Mouse (Mus musculus) fat pad, adult 2 months (tissue): ENCODE measurements around the gene Arl5a.

ENCODE experiments used
- DNase-seq: peaks from one replicate; pipeline ENCODE4 v3.0.0-alpha.2; 2011; ENCODE audit warnings: low read depth, low spot score; ENCODE audit errors: extremely low read depth

The Arl5a gene

DNA sequence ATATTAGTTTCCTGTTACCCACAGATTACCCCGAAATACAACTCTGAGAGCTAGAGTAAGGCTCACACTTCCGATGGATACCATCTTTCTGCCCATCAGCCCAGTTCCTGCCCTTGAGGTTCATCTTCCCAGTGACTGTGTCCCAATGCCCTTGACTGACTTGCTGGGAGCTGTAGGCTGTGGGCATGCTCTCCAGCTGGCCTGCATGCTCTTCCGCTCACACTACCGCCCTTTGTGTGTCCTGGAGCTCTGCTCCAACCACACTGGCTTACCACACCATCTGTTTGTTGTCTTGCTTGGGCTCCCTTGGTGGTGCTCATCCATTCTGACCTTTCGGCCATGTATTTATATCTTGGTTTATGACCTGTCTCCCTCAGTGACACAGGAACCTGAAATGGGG lies 57.0 kb downstream of the Arl5a start:
- no peak for DNase-seq

DNA sequence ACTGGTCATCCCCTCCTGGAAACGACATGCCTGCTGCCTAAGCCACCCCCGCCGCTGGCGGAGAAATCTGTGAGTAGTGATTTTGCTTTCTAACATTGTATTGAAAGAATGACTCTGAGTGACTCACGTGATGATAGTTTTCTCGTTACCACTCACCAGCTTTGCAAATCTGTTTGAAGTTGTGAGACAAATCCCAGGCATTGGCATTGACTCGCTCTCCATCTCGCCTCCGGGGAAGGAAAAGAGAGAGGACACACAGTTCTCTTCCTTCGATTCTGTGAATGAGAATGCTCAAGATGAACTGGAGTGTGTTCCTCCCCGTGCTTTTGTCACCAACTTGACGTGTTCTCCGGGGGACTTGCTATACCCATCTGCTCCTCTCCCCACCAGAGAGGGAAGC lies 57.5 kb downstream of the Arl5a start:
- no peak for DNase-seq

DNA sequence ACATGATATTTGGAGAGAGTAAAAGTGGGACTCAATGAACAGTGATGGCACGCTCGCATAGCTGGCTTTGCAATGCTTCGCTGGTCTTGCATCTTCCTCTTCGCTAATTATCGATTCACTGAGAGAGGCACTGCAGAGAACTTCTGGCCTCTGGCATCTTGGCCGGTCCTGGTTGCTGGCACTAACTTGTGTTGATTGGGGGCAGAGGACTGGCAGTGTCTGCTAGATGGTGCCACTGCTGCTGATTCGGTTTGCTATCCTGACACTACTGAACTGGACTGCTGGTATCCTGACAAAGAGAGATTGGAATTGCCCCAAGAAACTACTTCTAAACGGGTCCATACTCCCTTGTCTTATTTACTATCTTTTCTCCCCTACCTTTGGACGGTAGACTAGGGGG lies 63.6 kb downstream of the Arl5a start:
- no peak for DNase-seq

DNA sequence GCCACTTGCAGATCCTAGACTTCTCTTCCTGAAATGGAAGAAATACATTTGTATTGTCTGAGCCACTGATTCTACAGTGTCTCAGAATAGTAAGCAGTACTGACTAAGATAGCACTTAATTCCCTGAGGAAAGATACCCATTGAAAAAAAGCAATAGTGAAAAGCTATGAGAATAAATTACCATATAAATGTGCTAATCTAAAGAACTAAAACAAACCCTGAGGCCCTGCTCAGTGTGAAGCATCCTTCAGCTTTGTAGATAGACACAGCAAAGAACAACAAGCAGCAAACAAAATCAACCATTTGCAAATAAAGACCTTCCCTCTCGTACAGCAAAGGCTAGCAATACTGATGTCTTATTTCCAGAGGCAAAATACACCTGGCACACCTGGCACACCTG lies 65.0 kb downstream of the Arl5a start:
- no peak for DNase-seq

DNA sequence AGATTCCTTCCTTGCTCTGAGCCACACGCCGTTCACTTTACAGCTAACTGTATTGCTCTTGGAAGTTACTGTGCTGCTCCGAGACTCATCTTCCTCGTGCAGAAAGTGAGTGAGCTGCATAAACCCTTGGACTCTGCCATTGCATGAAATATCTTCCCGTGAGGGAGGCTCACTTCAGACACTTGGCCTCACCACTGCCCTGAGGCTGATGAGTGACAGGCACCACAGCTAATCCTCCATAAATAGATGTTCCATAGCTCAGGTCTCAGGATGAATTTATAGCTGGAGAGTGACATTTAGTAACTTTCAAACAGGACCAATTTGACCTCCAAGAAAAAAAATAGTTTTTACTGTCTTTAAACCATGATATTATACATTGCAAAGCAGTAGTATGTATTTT lies 66.5 kb downstream of the Arl5a start:
- DNase-seq: no peak

DNA sequence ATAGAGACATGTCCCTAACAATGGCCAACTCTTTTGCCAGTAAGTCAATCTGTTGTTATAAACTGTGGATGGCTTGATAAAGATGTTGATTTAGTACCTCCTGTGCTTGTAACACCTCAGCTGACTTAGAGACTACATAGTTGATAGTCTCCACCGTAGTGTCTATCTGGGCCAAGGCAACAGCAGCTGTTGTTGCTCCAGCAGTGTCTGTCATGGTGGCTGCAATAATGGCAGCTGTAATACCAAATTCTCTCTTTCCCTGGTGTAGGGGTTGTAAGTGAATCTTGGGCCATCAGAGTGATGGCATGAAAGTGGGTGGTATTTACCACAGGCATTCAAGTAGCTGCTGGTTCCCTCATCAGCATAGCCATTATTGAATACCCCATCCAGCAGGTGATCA lies 73.7 kb downstream of the Arl5a start:
- DNase-seq: no peak
